Mouse (Mus musculus) right cerebral cortex, adult 18-20 months (tissue): ENCODE results near the gene Morc1.

Source experiments
- DNase-seq: peaks from one replicate; pipeline ENCODE4 v3.0.0; 2022; ENCODE audit warnings: mixed read lengths

The Morc1 gene

DNA sequence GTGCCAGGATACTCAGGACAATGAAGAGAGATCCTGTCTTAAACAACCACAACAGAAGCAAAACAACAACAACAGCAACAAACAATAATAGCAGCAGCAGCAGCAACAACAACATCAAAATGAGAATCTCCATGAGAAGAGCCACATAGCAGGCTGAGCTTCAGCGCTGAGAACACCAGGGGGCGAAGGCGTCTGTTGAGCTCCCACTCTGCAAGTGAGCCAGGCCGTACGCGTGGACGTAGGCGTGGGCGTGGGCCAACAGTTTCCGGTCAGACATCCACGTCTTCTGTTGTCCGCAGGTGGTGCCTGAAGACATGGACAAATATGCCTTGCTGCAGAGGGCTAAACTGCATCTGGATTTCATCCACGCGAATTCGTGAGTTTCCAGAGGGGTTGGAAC, at the start of gene Morc1:
TSS of gene Morc1 (plus strand) at position 211 of the 400 bp plus-strand sequence.
- DNase-seq: no peak

- DNase-seq: no peak
Observed at GRCm38 (mm10) chr16:48383582-48384257, 47.3 kb upstream of the Morc1 start.

GRCm38 (mm10) chr16:48386982-48387381, 44.1 kb upstream of the Morc1 start:
- DNase-seq: no peak

DNA sequence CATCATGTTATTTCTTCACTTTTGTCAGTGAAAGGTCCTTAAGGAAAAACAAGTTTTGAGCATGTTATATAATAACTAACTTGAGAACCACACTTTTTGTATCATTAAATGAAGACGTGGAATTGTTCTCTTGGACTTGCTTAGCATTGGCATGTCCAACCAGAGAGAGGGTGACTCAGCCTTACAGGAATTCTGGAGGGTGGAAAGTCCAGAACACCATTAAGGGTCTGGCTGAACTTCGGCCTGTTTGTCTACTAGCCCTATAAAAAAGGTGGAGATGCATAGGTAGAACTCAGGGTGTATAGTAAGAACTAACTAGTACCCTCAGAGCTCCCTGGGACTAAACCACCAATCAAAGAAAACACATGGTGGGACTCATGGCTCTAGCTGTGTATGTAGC, 35.8 kb upstream of the Morc1 start:
- DNase-seq: no peak

DNA sequence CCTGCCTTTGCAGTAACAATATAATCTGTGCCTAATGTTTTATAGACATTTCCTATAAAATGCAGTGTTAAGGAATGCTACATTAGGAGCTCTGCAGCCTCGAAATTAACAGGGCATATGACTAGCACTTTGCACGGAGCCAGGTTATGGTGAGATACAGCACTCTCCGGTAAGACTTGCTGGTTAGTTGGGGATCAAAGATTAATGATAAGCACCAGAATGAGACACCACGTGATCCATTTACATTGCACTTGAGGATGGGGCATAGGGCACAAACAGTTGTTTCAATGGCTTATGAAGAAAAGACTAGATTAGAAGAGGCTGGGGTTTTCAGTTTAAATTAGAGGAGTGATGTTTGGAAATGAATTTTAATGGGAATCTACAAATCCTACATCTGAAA, 28.1 kb upstream of the Morc1 start:
- no peak for DNase-seq

DNA sequence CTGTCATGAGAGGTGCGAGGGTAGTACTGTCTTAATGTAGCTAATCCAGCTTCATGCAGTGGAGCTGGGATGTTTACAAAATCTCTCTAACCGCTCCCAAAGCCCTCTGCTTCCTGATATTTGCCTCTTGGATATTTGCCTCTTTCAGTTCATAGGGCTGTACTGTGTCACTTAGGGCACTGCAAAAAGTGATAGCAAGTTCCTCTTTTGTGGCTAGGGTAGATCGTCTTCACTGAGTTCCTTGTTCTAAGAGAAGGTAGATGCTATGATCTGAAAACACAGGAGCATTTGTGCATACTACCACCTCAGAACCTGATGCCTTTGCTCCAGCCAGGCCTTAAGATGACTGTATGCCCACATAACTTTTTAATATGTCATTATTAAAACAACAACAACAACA, 27.6 kb upstream of the Morc1 start:
- no peak for DNase-seq

DNA sequence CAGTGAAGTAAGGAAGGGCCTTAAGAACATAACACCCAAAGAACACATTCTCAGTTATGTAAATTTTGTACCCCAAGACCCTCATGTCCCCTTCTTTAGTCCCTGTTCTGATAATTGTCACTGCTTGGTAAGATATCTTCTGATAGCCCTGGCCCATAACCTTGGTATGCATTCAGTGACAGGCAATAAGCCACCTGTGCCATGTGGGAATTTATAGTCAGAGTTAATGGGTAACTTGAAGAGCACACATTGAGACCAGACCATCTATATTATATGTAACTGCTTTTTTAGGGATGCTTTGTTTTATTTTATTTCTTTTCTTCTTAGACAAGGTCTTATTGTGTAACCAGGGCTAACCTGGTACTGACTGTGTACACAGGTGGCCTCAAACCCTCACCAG, 27.0 kb upstream of the Morc1 start:
- no peak for DNase-seq

DNA sequence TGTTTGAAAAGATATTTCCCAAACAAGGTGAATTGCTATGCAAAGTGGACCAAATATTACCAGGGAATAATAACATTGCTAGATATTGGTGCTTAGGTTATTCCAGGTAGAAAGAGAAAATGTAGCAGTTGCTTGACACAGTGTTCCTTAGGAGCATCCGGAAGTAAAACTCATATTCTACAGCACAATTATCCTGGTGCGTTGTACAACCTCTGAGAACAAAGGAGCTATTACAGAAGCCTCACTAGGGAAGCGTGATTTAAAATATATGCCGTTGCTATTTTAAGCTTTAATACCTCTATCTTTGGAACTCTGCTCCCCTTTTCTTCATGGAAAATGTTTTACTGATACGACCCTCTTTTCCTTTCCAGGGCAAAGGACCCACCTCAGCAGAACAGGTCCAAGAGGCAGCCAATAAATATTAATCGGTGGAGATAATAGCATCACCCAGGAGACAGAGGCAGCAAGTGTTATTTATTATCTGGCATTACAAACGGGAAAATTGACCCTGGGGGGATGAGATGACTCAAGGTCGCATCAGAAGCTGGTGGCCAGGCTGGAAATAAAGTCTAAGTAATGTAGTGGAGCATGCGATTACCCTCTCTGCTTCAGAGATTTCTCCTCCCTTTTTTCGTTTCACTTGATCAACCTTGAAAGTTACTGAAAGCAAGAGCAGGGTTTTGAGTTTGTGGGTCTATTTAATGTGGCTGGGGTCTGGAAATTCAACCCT, 25.2 kb upstream of the Morc1 start:
- DNase-seq: no peak

GRCm38 (mm10) chr16:48409580-48409979, 21.5 kb upstream of the Morc1 start:
- no peak for DNase-seq

DNA sequence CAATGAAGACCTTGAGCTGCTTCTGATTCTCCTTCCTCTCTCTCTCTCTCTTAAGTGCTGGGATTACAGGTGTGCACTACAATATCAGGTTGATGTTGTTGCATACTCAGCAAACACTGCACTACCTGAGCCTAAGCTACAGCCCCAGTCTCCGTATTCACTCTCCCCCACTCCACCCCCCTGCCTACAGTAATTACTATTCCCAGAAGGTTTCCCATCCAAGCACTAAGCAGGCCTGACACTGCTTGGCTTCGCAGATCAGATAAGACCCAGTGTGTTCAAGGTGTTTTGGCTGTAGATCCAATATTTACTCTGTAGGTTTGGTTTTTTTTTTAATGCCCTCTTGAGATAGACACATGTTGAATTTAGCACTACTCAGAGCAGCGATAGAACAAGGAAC, 20.9 kb upstream of the Morc1 start:
- no peak for DNase-seq

DNA sequence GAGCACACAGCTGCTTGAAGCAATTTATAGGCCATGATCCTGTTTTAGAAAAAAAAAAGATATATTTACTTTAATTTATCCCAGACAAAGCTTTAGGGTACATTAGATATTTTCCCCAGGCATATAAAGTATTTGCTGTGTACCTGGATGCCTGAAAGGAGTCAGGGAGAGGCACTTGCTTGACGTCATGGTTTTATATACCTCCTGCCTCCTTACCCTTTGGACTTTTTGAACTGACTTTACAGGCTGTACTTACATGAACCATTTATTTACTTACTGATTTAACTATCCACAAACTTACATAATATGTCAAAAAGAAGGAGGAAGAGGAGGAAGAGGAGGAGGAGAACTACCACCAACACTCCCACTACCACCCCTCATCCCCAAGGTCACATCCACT, 18.8 kb upstream of the Morc1 start, which contains the start of gene Gm5485:
TSS of gene Gm5485 (minus strand) at position 171 of the 400 bp plus-strand sequence.
- DNase-seq: no peak

DNA sequence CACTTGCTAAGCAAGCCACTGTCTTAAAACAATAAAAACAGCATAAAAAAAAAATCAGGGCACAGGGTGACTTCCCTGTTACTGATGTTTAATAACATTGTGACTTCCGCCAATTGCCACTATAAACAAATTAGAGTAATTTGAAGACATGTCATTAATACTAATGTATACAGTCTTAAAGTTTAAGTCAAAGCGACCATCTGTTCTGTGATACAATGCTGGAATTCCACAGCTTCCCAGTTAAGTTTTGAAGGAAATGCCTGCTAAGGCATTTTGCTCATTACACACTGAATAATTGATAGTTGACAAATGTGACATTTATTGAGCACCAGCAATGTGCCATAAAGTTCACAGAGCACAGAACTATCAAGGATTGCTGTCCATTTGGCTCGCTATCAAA, 12.5 kb upstream of the Morc1 start:
- DNase-seq: no peak

- no peak for DNase-seq
Observed at GRCm38 (mm10) chr16:48419035-48419434, 12.0 kb upstream of the Morc1 start.

DNA sequence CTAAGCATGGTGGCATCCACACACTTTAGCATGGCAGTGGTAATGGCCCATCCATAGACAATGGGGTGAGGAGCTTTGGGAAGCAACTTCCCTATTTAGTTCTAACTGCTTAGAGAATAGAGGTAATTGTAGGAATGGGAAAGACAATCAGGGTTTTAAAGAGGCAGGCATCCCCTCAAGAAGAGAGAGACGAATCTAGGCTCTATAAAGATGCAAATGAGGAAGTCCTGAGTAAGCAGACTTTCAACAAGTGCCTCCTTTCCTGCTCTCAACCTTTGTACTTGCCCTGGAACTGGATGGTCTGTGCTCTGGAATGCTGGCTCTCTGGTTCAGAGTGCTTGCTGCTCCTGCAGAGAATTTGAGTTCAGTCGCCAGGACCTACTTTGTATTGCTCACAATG, 8.5 kb upstream of the Morc1 start:
- DNase-seq: no peak

- DNase-seq: no peak
Observed at GRCm38 (mm10) chr16:48424069-48424468, 7.0 kb upstream of the Morc1 start.

GRCm38 (mm10) chr16:48429427-48429826, 1.6 kb upstream of the Morc1 start:
- DNase-seq: no peak

- DNase-seq: no peak
Observed at GRCm38 (mm10) chr16:48435454-48435853, 4.4 kb downstream of the Morc1 start.

- no peak for DNase-seq
Observed at GRCm38 (mm10) chr16:48437476-48437875, 6.4 kb downstream of the Morc1 start.

DNA sequence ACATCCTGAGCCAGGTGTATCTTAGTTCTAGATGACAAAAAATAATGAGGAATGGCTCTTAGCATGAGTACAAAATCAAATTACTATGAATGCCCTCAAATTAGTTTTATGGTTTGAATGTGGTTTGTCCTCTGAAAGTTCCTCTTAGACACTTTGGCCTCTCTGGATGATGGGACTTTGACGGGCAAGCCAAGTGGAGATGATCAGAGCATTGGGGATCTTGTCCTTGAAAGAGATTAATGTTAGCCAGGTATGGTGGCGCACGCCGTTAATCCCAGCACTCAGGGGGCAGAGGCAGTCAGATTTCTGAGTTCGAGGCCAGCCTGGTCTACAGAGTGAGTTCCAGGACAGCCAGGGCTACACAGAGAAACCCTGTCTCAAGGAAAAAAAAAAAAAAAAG, 13.6 kb downstream of the Morc1 start:
- DNase-seq: no peak

- no peak for DNase-seq
Observed at GRCm38 (mm10) chr16:48446161-48446925, 15.3 kb downstream of the Morc1 start.

- no peak for DNase-seq
Observed at GRCm38 (mm10) chr16:48453264-48453663, 22.2 kb downstream of the Morc1 start.

- DNase-seq: no peak
Observed at GRCm38 (mm10) chr16:48473396-48473795, 42.4 kb downstream of the Morc1 start.

DNA sequence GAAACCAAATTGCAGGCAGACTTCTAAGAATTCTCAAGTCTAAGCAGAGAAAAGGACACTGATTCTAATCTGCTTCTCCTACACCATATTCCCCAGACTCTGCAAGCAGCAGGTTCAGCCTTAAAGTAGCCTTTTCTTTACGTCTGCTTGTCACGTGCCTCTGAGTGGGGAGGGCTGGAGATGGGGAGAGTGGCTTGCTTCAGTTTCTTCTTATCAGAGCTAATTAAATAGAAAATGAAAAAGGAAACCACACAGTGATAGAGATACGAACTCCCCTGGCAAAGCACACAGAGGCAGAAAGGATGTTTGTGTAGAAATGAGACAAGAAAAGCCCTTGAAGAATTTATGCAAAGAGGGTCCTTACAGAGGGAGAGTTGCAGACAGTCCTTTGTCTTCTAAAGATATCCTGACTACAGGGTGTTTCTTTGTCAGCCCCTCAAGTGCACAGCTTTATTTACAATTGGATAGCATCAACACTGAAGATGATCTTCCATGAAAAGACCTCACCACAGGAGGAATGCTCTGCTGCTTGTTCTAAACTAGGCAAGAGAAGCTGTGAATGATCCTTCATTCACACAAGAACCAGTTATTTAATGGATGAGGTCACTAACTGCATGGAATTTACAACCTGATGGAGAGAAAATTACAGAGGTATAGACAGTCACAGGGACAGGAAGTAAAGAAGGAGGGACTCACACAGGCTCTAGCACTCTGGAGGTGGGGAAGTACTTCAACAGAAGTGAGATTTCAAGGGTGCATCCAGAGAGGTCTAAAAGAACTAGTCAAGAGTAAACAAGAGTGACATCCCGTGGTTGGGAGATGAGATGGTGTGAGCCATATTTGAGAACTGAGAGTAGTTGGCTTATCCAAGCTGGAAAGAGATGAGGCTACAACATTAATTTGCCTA, 44.1 kb downstream of the Morc1 start:
- DNase-seq: no peak
